ENCODE assay signal across 8 mouse cellular contexts in genomic region chr9:107551117-107551889, GRCm38 (mm10). TPM values are rescaled to one million over a fixed set of nuclear protein-coding genes. Genes with fewer than 3 reads are reported as not detected.
A peak's percentile ranks its signal among the peaks of the same experiment; 100 is the strongest.
DNase-seq lines count a peak whose midpoint lies in the region; ATAC-seq and TF ChIP-seq lines count a peak whose summit lies in the region.

Gene Rassf1, plus strand, starts transcription at chr9:107551555.

- H3K27me3 ChIP-seq in intestine, embryonic 16.5 days (replicated peaks; ENCODE audit: control insufficient read depth, insufficient read depth, low read length): no peaks in the 10 kb centered on the region
- no peaks in the 10 kb centered on the region for H3K27me3 ChIP-seq in limb, embryonic 15.5 days
- H3K27me3 ChIP-seq in midbrain, embryonic 15.5 days (replicated peaks): peaks cover 46% of the 10 kb centered on the region

- H3K9me3 ChIP-seq in intestine, embryonic 16.5 days (ENCODE audit: control insufficient read depth, low read length): no peaks in the 10 kb centered on the region
- H3K9me3 ChIP-seq in limb, embryonic 15.5 days: no peaks in the 10 kb centered on the region
- H3K9me3 ChIP-seq in midbrain, embryonic 15.5 days: no peaks in the 10 kb centered on the region

- no peak for DNase-seq in layer of hippocampus, adult 2 months (ENCODE audit: low spot score in 2 of 2)
- no peak for DNase-seq in layer of hippocampus, adult 11-12 months (ENCODE audit: low spot score)
- DNase-seq in embryo, embryonic 10.5 days (ENCODE audit: low spot score): peak; percentile 77
- peak; percentile 80 for DNase-seq in testis, postnatal 10 days (ENCODE audit: low spot score)

- H3K36me3 ChIP-seq in intestine, embryonic 16.5 days (ENCODE audit: control insufficient read depth, insufficient read depth, low read length): no peaks in the 10 kb centered on the region
- H3K36me3 ChIP-seq in limb, embryonic 15.5 days: no peaks in the 10 kb centered on the region
- H3K36me3 ChIP-seq in midbrain, embryonic 15.5 days (replicated peaks): no peaks in the 10 kb centered on the region

- peak within 1 kb of the TSS; percentile 56 for H3K4me3 ChIP-seq in layer of hippocampus, adult 2 months
- peak within 1 kb of the TSS; percentile 62 for H3K4me3 ChIP-seq in intestine, embryonic 16.5 days (ENCODE audit: low read length)
- peak within 1 kb of the TSS; percentile 72 for H3K4me3 ChIP-seq in limb, embryonic 15.5 days
- peak within 1 kb of the TSS; percentile 35 for H3K4me3 ChIP-seq in midbrain, embryonic 15.5 days

- H3K4me1 ChIP-seq in intestine, embryonic 16.5 days (ENCODE audit: control insufficient read depth, insufficient read depth, low read length): peaks cover 48% of the 10 kb centered on the region
- H3K4me1 ChIP-seq in limb, embryonic 15.5 days: peaks cover 72% of the 10 kb centered on the region
- peaks cover 53% of the 10 kb centered on the region for H3K4me1 ChIP-seq in midbrain, embryonic 15.5 days

- H3K27ac ChIP-seq in layer of hippocampus, adult 2 months: peak within 1 kb of the TSS; percentile 28; the same call in 1 of the 2 replicates
- H3K27ac ChIP-seq in intestine, embryonic 16.5 days (ENCODE audit: low read length): peak within 1 kb of the TSS; percentile 77
- peak within 1 kb of the TSS; percentile 97 for H3K27ac ChIP-seq in limb, embryonic 15.5 days
- H3K27ac ChIP-seq in midbrain, embryonic 15.5 days: no peak within 1 kb of the TSS

- no peak for TF ChIP-seq CTCF in layer of hippocampus, adult 2 months (conservative IDR thresholded peaks at IDR 0.05)

- ATAC-seq in granulocyte monocyte progenitor cell, adult 5-6 weeks (replicated peaks; ENCODE audit: poor library complexity, severe bottlenecking): 0 out of 2 replicates have a peak, but pooled peaks have one; percentile 6
- ATAC-seq in intestine, embryonic 16.5 days: peak; percentile 49
- ATAC-seq in limb, embryonic 15.5 days (ENCODE audit: insufficient number of reproducible peaks, low FRiP score, low TSS enrichment, low read depth): peak; percentile 53
- ATAC-seq in midbrain, embryonic 15.5 days (replicated peaks): no peak

- WGBS in intestine, embryonic 16.5 days: 1% methylated on average over 63 of the region's 63 CpGs
- 1% methylated on average over 62 of the region's 63 CpGs for WGBS in limb, embryonic 15.5 days
- 1% methylated on average over 63 of the region's 63 CpGs for WGBS in midbrain, embryonic 15.5 days

- peak within 1 kb of the TSS; percentile 96 for H3K4me2 ChIP-seq in intestine, embryonic 16.5 days (ENCODE audit: low read depth, low read length)
- peak within 1 kb of the TSS; percentile 89 for H3K4me2 ChIP-seq in limb, embryonic 15.5 days
- H3K4me2 ChIP-seq in midbrain, embryonic 15.5 days: peak within 1 kb of the TSS; percentile 61

- peak within 1 kb of the TSS; percentile 75 for H3K9ac ChIP-seq in intestine, embryonic 16.5 days (ENCODE audit: low read depth, low read length)
- H3K9ac ChIP-seq in limb, embryonic 15.5 days: peak within 1 kb of the TSS; percentile 55
- H3K9ac ChIP-seq in midbrain, embryonic 15.5 days: peak within 1 kb of the TSS; percentile 39

RNA-seq across cellular contexts. Expression of gene Rassf1, which starts in this region (rescaled TPM):
- 10 to 100 TPM; 16.2 to 17.6 TPM for total RNA-seq in layer of hippocampus, adult 2 months (2021)
- total RNA-seq in granulocyte monocyte progenitor cell, adult 5-6 weeks (2014; fragmentation: Nextera tagmentation): 40.2 and 42.2 TPM in 2 replicates
- total RNA-seq in granulocyte monocyte progenitor cell, adult 5-6 weeks (2017): 34.1 and 36.7 TPM in 2 replicates
- polyA plus RNA-seq in intestine, embryonic 16.5 days (2015; fragmentation: Nextera tagmentation; extraction: Ambion mirVana): 52.5 and 53.7 TPM in 2 replicates
- 89.7 and 95.4 TPM in 2 replicates for polyA plus RNA-seq in limb, embryonic 15.5 days (2015; fragmentation: Nextera tagmentation; extraction: Ambion mirVana)
- polyA plus RNA-seq in midbrain, embryonic 15.5 days (2015; fragmentation: Nextera tagmentation; extraction: Ambion mirVana): 44.4 and 45.3 TPM in 2 replicates

Comparison
In these comparisons a context has a peak if more than half of its experiments do, and no peak if none do; other contexts are left out.
1. DNase-seq: peak in embryo, embryonic 10.5 days (single experiment) and testis, postnatal 10 days (single experiment); none in layer of hippocampus, adult 2 months (0 of 2) and layer of hippocampus, adult 11-12 months (single experiment).
2. Peak in every context shown above with its lines, with median percentiles within 50 percentile points of each other: H3K4me3 ChIP-seq, H3K4me2 ChIP-seq and H3K9ac ChIP-seq.